Mouse (Mus musculus): ENCODE data around the gene Cyp2c29. TPM values are rescaled to one million over a fixed set of nuclear protein-coding genes. Genes with fewer than 3 reads are reported as not detected.

Gene Cyp2c29
- polyA plus RNA-seq (2012; rRNA removed; ENCODE audit: low replicate concordance): 3.1 TPM in 1 of 2 replicates, not detected in the other

DNA sequence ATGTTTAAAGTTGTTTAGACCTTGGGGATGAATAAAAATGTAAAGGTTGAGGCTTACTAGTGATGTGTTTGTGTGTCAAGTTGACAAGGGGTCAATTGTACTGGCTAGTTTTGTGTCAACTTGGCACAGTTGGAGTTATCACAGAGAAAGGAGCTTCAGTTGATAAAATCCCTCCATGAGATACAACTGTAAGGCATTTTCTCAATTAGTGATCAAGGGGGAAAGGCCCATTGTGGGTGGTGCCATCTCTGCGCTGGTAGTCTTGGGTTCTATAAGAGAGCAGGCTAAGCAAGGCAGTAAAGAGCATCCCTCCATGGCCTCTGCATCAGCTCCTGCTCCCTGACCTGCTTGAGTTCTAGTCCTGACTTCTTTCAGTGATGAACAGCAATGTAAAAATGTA is at the start of gene Cyp2c29:
Gene Cyp2c29, plus strand, starts transcription at position 301 of the 400 bp plus-strand sequence.

Other genes with a start within 250 kb of the Cyp2c29 start
- gene Cyp2c65, start 208.4 kb upstream of the Cyp2c29 start, polyA plus RNA-seq (2012; rRNA removed; ENCODE audit: low replicate concordance): not detected in 2 replicates
- not detected in 2 replicates for gene Cyp2c66, start 155.5 kb upstream of the Cyp2c29 start, polyA plus RNA-seq (2012; rRNA removed; ENCODE audit: low replicate concordance)
- gene Cyp2c38, start 193.7 kb downstream of the Cyp2c29 start, polyA plus RNA-seq (2012; rRNA removed; ENCODE audit: low replicate concordance): 0.04 TPM in 1 of 2 replicates, not detected in the other
- gene Cyp2c39, start 241.5 kb downstream of the Cyp2c29 start, polyA plus RNA-seq (2012; rRNA removed; ENCODE audit: low replicate concordance): not detected in 2 replicates